In the genomic region with DNA sequence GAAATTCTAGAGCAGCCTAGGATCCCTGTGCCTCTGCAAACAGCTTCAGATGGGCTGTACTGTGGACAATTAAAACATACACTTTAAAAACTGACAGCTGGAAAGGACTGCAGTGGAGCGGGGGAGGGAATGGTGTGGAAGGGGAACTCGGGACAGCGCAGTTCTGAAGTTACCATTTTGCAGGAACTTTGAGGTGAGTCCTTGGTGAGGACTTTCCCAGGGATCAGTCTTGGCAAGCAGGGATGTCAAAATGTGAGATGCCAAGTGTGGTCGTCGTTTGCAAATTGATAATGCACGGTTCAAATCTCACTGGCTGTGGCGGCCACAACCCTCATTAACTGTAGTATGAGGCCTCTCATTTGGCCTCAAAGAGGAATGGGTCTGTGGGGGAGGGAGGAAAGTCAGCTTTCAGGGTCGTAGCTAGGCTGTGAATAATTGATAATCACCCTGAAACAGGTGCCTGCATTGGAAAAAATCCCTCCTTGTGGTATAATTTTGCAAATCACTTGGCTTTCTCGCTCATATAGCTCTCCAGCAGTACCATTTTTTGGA, we compare ENCODE assay signal across 24 mouse cellular contexts. TPM values are rescaled to one million over a fixed set of nuclear protein-coding genes. Genes with fewer than 3 reads are reported as not detected.
"Had no signal": no experiment of that assay in that cellular context is flagged by ENCODE, and none has a peak within 500 bp of the region (broad histone marks: within the 10 kb centered on the region; RNA-seq: fewer than 3 reads in every experiment).

No protein-coding gene starts in this region.

- H3K9ac ChIP-seq: intestine, embryonic 15.5 days; kidney, embryonic 15.5 days; liver, embryonic 13.5 days; liver, postnatal 0 days; lung, embryonic 15.5 days; neural tube, embryonic 13.5 days; stomach, embryonic 15.5 days had no signal

- H3K4me1 ChIP-seq: liver, embryonic 13.5 days; lung, embryonic 15.5 days; megakaryocyte, embryonic 14.5 days; neural tube, embryonic 13.5 days; stomach, embryonic 15.5 days had no signal

- H3K27ac ChIP-seq: intestine, embryonic 15.5 days; kidney, embryonic 15.5 days; left cerebral cortex, adult 2 months; liver, embryonic 13.5 days; lung, embryonic 15.5 days; macrophage; neural tube, embryonic 13.5 days; stomach, embryonic 15.5 days had no signal

- DNase-seq: kidney, adult 2 months; kidney, postnatal 14 days; liver; liver, embryonic 13.5 days; liver, postnatal 0 days; lung, postnatal 14 days; right cerebral cortex, postnatal 14 days; thymus, postnatal 36 days had no signal

- H3K36me3 ChIP-seq: intestine, embryonic 15.5 days; kidney, embryonic 15.5 days; liver, embryonic 13.5 days; lung, embryonic 15.5 days; neural tube, embryonic 13.5 days; stomach, embryonic 15.5 days had no signal

- H3K4me2 ChIP-seq: intestine, embryonic 15.5 days; kidney, embryonic 15.5 days; liver, embryonic 13.5 days; lung, embryonic 15.5 days; neural tube, embryonic 13.5 days; stomach, embryonic 15.5 days had no signal

- H3K4me3 ChIP-seq: intestine, embryonic 15.5 days; kidney, embryonic 15.5 days; left cerebral cortex, adult 2 months; liver, embryonic 13.5 days; lung, embryonic 15.5 days; megakaryocyte, embryonic 14.5 days; neural tube, embryonic 13.5 days; stomach, embryonic 15.5 days had no signal

- ATAC-seq: intestine, embryonic 15.5 days; liver, postnatal 0 days had no signal

- H3K9me3 ChIP-seq: intestine, embryonic 15.5 days; kidney, embryonic 15.5 days; liver, embryonic 13.5 days; lung, embryonic 15.5 days; neural tube, embryonic 13.5 days; stomach, embryonic 15.5 days had no signal

RNA-seq across cellular contexts. Expression of gene Dbx1, which starts 42.3 kb away (rescaled TPM):
- total RNA-seq: layer of hippocampus, adult 8-10 months; layer of hippocampus, postnatal 14 days; left cerebral cortex, adult 2 months; left cerebral cortex, postnatal 14 days; monocyte, adult 5-6 weeks had no signal
- polyA plus RNA-seq: intestine, embryonic 15.5 days; kidney, adult 2 months; large intestine, adult 2 months; liver, postnatal 0 days; lung, embryonic 15.5 days; macrophage; spleen, adult 2 months; testis, adult 2 months; thymus, postnatal 0 days had no signal
